Mouse (Mus musculus) left cerebral cortex, postnatal 10 days (tissue): Measurements from ENCODE around the gene Map2k4. TPM values are rescaled to one million over a fixed set of nuclear protein-coding genes. Genes with fewer than 3 reads are reported as not detected.

ENCODE experiments used
- DNase-seq, 2 experiments: peaks; one replicate each; pipeline ENCODE4 v3.0.0; 2021 to 2022; ENCODE audit warnings: low spot score in 2 of 2, mixed read lengths in 1 of 2; ENCODE audit errors: extremely low spot score in 1 of 2
- intact Hi-C: fragments of 180-260 bp; cut with DNase I; formaldehyde crosslinking; loops from one replicate; pipeline ENCODE4 v1.15.1; 2025
- total RNA-seq, 2 experiments: library from RNA; stranded (reverse); gene quantifications; 2 replicates each; pipeline ENCODE4 v1.2.3; 2021

The Map2k4 gene
- total RNA-seq, 2 experiments from 2014 or later = 208 to 215 TPM

GRCm38 (mm10) chr11:65729623-65730217, 58.4 kb downstream of the Map2k4 start:
- DNase-seq = no peak
- intact Hi-C loops = no loop called here

GRCm38 (mm10) chr11:65728906-65729305, 59.2 kb downstream of the Map2k4 start:
- DNase-seq = no peak
- intact Hi-C loops = no loop called here

- DNase-seq = no peak
- intact Hi-C loops = no loop called here
Measured at GRCm38 (mm10) chr11:65723715-65724114, 64.4 kb downstream of the Map2k4 start.

GRCm38 (mm10) chr11:65721615-65722014, 66.5 kb downstream of the Map2k4 start:
- DNase-seq = no peak
- intact Hi-C loops = no loop called here

- no peak for DNase-seq
- intact Hi-C loops = loop anchor here (10.0 kb wide), 1 partner anchor 65 kb away; the partner anchor contains the start of gene Map2k4
Measured at GRCm38 (mm10) chr11:65719960-65720359, 68.1 kb downstream of the Map2k4 start.

- DNase-seq = no peak
- intact Hi-C loops = loop anchor here (10.0 kb wide), 1 partner anchor 71 kb away; the partner anchor contains the start of gene Map2k4
Measured at GRCm38 (mm10) chr11:65713830-65714229, 74.3 kb downstream of the Map2k4 start.

GRCm38 (mm10) chr11:65712754-65713306, 75.3 kb downstream of the Map2k4 start:
- DNase-seq = no peak
- intact Hi-C loops = loop anchor here (10.0 kb wide), 1 partner anchor 72 kb away; the partner anchor contains the start of gene Map2k4

- no peak for DNase-seq
- intact Hi-C loops = no loop called here
Measured at GRCm38 (mm10) chr11:65706784-65707183, 81.3 kb downstream of the Map2k4 start.

- no peak for DNase-seq
Measured at GRCm38 (mm10) chr11:65706176-65706575, 81.9 kb downstream of the Map2k4 start.

GRCm38 (mm10) chr11:65704861-65705260, 83.2 kb downstream of the Map2k4 start:
- DNase-seq = no peak
- intact Hi-C loops = no loop called here

More at GRCm38 (mm10) chr11:65706176-65706575, 81.9 kb downstream of the Map2k4 start:
- intact Hi-C loops = no loop called here

GRCm38 (mm10) chr11:65678824-65679402, 109.2 kb downstream of the Map2k4 start:
- intact Hi-C loops = loop anchor here (2.0 to 10.0 kb wide), 3 partner anchors 410 to 664 kb away; partner anchors contain the start of gene Myocd
- peak in 1 of 2 experiments; percentile 38 for DNase-seq

GRCm38 (mm10) chr11:65667348-65667969, 120.6 kb downstream of the Map2k4 start:
- no peak for DNase-seq
- intact Hi-C loops = no loop called here

GRCm38 (mm10) chr11:65664903-65665302, 123.2 kb downstream of the Map2k4 start:
- DNase-seq = peak in 1 of 2 experiments; percentile 27
- intact Hi-C loops = no loop called here

- intact Hi-C loops = no loop called here
- DNase-seq = no peak
Measured at GRCm38 (mm10) chr11:65661790-65662522, 126.1 kb downstream of the Map2k4 start.

GRCm38 (mm10) chr11:65653932-65654331, 134.2 kb downstream of the Map2k4 start:
- no peak for DNase-seq
- intact Hi-C loops = no loop called here

- intact Hi-C loops = no loop called here
- DNase-seq = no peak
Measured at GRCm38 (mm10) chr11:65651426-65651825, 136.7 kb downstream of the Map2k4 start.

GRCm38 (mm10) chr11:65649956-65650715, 138.0 kb downstream of the Map2k4 start:
- intact Hi-C loops = no loop called here
- no peak for DNase-seq

- DNase-seq = no peak
- intact Hi-C loops = no loop called here
Measured at GRCm38 (mm10) chr11:65649469-65649868, 138.6 kb downstream of the Map2k4 start.
